Mouse (Mus musculus): ENCODE data around the gene Btk.

- no peak for TF ChIP-seq CTCF (conservative IDR thresholded peaks at IDR 0.05; ENCODE audit: low read length)
- TF ChIP-seq POU5F1 (IDR thresholded peaks at IDR 0.05; ENCODE audit: borderline replicate concordance, low read length), result no peak
- no peak for TF ChIP-seq NANOG (IDR thresholded peaks at IDR 0.05; ENCODE audit: borderline replicate concordance, low read length)
Measured at GRCm38 (mm10) chrX:134632710-134633109, 49.3 kb upstream of the Btk start.

Data from E14TG2a.4 (cell line).